Mouse (Mus musculus) lung, adult 2 months (tissue): ENCODE results near the gene Eef1a2.

ENCODE experiments used
- CTCF ChIP-seq: fragments of 200-500 bp; IDR thresholded peaks from 2 replicates; pipeline ENCODE4 v1.5.1; 2011; ENCODE audit warnings: mild to moderate bottlenecking, low read length, control low read depth; ENCODE audit not compliant: insufficient read depth
- POLR2A ChIP-seq: fragments of 200-500 bp; IDR thresholded peaks from 2 replicates; pipeline ENCODE4 v1.6.1; 2011; ENCODE audit warnings: low read depth, mild to moderate bottlenecking, control low read depth, low read length, borderline replicate concordance; ENCODE audit errors: extremely low read depth

DNA sequence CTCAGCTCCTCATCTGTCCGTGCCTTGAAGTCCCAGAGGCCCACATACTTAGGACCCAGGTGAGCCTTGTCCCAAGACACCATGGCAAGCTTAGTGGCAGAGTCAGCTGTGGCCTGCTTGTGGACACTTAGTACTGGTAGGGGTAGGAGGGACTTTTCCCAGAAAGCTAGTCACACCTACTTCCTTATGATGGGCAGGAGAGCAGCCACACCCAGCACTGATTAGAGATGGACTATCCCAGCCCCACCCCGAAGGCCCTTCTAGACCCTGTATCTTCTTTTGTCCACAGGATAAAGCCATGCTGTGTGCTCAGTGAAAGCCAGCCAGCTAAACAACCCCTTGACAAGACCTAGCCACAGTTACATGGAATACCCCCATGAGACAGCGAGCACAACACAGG, 45.6 kb upstream of the Eef1a2 start, which contains the start of gene Ptk6:
- TF ChIP-seq POLR2A (no peak), CTCF (no peak)
